Mouse (Mus musculus): Measurements from ENCODE around the gene Znrf4.
"Not testable (repeated sequence)": the region's sequence is repeated elsewhere in the genome, so short reads cannot be mapped to it uniquely, and the experiment has no call there.

Gene Znrf4

DNA sequence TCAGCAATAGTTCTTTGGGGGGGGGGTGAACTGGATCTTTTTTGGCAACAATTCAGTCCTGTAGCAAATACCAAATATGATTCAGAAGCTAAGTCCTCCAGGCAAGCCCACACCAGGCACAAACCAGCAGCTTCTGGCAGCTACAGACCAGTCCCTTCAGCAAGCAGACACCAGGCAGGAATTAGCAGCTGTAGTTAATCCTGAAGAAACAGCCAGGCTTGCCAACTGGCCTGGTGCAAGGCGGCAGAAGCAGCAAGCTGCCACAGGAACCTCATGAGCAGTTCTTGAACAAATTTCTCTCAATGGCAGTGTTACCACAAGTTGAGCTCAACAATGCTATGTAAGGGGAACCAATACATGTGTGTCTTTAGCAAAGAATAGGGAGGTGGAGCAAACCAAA, 10.5 kb upstream of the Znrf4 start:
- no peak for DNase-seq

- no peak for DNase-seq
Measured at GRCm38 (mm10) chr17:56515690-56516410, 3.6 kb upstream of the Znrf4 start.

DNA sequence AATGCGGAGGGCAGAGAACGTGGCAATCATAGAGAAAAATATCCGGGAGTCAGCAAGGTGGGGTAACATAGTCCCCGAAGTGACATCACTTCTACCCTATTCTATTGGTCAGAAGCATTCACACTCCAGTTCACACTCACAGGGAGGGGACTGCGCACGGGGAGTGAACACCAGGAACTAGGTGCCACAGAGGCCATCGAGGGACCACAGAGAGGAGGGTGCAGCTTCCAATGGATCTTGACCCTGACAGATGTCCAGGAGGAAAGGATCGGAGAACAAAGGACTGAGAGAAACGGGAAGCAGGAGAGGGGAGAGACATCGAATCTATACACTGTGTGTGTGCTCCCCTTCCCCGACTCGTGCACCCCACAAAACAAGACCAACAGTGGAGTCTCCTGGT, 2.7 kb upstream of the Znrf4 start:
- DNase-seq = no peak

- no peak for DNase-seq
Measured at GRCm38 (mm10) chr17:56514330-56514729, 2.1 kb upstream of the Znrf4 start.

GRCm38 (mm10) chr17:56511707-56512090, 532 bp downstream of the Znrf4 start:
- DNase-seq = no peak

DNA sequence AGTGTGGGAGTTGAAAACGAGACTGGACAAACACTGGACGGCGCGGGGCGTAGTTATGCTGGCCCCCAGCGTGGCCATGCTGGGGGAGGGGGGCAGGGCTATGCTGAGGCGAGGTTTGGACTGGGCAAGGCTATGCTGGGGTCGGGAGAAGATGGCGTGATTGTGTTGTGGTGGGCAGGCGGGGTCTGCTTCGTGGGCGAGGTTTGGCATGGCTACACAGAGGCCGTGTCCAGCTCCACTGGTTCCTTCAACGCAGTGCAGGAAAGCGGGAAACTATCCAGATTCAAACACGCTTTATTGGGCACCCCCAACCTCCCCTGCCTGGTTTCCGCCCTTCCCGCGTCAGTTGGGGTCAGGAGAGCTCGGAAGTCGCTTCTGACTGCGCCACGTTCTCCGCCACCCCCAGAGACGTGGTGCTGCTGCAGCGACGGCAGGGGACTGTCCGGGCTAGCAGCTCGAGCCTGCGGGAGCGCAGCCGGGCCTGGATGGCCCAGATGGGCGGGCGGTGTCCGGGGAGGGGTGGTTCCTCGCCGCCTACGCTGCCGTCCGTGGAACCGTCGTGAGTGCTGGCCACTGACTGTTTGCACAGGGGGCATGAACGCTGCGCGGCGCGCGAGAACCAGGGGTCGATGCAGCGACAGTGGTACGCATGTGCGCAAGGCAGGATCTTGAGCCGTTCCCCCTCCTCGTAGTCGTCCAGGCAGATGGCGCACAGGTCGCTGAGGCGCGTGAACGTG, 1.1 kb downstream of the Znrf4 start:
- DNase-seq = no peak

- DNase-seq = no peak
Measured at GRCm38 (mm10) chr17:56510473-56510969, 1.7 kb downstream of the Znrf4 start.

DNA sequence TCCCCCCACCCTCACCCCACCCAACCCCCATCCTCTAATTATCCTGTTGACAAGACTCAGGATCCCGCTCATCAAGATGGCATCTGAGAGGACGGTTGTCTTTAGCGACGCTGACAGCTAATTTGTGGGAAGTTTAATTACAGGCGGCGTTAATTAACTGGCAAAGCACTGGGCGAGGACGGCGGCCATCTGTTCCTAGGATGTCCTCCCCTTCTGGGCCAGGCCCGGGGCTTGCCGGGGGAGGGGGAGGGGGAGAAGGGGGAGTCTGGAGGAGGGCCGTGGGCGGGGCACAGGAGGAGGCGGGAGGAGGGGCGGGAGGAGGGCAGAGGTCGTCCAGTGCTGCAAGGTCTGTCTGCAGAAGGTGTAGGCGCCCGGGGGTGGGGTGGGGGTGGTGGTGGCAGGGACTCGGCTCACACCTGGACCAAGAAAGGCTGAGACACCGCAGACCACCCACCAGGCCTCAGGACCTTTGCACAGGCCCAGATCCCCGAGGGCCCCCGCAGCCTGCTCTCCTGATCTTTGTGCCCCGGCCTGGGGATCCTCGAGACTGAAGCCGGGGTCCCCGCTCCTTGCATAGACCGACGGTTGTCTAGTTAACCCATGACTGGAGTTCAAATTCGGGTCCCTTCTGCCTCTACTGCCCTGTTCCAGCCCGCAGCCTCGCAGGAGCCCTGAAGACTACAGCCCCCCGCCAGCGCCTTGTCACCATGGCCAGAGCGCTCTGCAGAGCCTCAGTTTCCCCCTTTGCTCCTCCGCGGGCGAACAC, 2.3 kb downstream of the Znrf4 start:
- DNase-seq = no peak

GRCm38 (mm10) chr17:56509021-56509640, 3.1 kb downstream of the Znrf4 start:
- no peak for DNase-seq

DNA sequence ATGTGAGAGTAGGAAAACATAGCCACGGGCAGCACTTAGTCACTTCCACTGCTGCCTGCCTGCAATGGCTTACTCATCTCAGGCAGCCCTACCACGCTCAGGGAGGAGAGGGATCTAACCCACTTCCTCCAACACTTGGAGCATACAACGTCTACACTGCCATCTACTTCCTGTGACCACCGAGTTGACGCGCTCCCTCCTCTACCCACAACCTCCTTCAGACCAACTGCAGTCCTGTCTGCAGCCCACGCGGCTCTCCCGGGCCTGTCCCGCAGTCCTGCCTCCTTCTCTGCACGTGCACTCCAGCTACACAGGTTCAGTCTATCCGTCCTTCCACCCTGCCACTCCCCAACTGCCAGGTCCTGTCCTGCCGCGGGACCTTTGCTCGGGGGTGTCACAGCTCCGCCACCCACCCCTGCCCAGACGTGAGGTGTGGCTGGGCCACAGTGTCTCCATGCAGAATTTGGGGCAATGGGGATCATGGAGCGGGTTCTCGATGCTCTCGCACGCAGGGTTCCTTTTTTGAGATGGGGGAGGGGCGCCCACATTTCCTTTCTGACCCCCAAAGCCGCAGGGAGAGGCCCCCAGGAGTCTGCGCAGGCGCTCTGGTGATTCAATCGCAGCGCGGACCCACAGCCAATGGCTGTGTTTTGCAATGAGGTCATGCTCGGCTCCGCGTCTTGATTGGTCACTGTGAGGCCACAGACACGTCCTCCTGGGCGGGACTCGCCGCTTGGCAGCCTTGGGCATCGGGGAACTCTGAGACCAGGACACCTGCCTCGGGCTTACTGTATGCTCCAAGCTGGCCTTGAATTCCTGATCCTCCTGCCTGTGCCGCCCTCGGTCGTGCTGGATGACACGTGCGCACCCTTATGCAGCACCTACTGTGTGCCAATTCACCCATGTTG, 4.8 kb downstream of the Znrf4 start:
- DNase-seq = peak; percentile 93

DNA sequence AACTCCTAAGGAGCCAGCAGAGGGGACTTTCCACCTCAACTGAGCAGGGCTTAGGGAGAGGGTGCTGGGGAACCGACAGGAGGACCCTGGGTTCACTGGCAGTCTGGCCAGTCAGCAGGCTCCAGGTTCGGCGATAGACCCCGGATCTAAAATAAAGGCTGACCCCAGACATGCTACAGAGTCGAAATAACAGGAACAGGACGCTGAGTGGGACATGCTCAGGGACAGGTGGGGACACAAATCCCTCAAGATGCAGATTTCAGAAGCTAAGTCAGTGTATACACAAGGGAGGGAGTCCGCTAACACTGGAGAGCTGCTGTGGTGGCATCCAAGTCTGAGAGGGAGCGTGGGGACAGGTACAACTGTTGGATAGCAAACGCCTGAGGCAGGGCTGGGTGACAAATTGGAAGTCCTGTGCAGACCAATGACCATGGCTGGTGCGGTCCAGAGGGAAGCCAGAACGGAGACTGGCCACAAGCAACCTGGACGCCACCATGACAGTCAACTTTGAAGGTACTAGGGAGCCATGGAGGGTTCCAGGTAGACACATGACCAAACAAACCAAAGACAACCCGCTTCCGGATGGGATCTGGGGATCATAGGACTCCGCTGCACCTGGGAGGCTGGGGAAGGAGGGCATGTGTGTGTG, 5.7 kb downstream of the Znrf4 start:
- no peak for DNase-seq

- no peak for DNase-seq
Measured at GRCm38 (mm10) chr17:56505401-56505800, 6.8 kb downstream of the Znrf4 start.

GRCm38 (mm10) chr17:56502526-56502925, 9.7 kb downstream of the Znrf4 start:
- DNase-seq = peak; percentile 65

DNA sequence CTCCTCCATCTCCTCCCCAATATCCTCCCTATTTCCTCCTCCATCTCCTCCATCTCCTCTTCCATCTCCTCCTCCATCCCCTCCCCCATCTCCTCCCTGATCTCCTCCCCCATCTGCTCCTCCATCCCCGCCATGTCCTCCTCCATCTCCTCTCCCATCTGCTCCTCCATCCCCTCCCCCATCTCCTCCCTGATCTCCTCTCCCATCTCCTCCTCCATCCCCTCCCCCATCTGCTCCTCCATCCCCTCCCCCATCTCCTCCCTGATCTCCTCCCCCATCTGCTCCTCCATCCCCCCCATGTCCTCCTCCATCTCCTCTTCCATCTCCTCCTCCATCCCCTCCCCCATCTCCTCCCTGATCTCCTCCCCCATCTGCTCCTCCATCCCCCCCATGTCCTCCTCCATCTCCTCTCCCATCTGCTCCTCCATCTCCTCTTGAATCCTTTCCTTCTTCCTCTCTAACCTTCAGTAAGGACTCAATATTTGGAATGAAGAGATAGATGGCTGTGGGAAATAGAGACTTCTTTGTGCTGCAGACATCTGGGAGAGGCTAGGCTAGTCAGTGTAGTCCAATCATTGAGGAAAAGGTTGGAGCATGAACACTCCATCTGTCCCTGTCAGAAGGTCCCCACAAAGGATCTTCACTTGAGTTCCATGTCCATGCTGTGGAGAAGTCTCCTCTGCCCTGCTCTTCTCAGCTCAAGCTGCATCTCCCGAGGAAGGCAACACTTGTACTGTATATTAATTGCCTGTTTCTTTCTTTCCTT, 10.4 kb downstream of the Znrf4 start:
- DNase-seq = not testable (repeated sequence)

DNA sequence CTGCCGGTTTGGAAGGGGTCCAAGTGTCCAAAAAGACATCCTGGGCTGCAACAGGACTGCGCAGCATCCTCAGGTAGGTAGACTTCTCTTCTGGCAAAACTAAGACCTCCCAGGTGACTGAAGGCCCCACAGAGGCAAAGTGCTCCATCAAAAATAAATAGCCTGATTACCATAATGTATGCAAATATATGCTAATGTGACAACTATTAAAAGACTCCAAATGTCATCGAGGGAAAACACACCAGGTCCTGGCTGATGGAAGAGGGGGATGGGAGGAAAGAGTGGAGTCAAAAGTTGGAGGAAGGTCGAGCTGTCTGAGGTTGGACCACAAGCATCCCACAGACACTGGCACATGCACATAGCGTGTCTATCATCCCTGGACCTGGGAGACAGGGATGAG, 13.0 kb downstream of the Znrf4 start:
- no peak for DNase-seq

DNA sequence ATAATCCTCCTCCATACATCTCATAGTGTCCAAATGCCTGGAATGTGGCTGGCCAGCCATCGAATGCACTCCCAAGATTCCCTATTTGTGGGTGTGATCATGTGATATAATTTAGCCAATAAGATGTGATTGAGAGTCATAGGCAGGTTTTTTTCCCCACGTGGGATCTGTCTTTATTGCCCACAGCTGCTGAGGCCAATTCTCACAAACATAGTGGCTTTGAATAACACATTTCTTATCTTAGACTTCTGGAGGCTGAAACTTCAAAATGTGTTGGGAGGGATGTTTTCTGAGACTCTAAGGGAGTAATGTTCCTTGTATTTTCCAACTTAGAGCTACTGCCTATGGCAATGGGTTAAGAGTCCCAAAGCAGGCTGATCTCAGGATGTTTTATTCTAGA, 17.8 kb downstream of the Znrf4 start:
- no peak for DNase-seq

GRCm38 (mm10) chr17:56493841-56494240, 18.4 kb downstream of the Znrf4 start:
- DNase-seq = no peak

- DNase-seq = no peak
Measured at GRCm38 (mm10) chr17:56490438-56491152, 21.6 kb downstream of the Znrf4 start.

- no peak for DNase-seq
Measured at GRCm38 (mm10) chr17:56488028-56488427, 24.2 kb downstream of the Znrf4 start.

DNA sequence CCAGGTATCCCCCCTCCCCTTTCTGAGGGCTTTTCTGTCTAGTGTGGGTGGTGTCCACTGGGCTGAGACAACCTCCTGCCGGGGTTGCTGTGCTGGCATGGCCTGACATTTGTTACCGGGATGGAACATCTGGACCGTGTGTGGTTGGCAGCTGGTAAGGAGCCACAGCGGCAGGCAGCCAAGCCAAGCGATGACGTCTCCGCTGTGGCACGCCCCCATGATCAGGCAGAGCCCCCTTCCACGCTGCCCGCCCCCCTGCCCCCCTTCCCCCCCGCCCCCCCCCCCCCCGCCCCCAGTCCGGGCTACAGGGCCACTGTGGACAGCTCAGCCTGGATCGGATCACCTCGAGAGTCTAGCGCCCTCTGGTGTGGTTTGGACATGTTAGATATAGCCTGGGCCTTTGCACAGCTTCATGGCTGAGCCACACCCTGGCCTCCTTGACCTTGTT, 24.8 kb downstream of the Znrf4 start:
- peak; percentile 72 for DNase-seq

Data from lung, postnatal 14 days (tissue).